Mouse (Mus musculus) natural killer cell, adult 2 months (primary cell): Measurements from ENCODE around the gene Ccdc34.

Experiments
- DNase-seq, 2 experiments: peaks; one replicate each; pipeline ENCODE4 v3.0.0; 2022; ENCODE audit warnings: low spot score in 2 of 2

The Ccdc34 gene

GRCm38 (mm10) chr2:110017616-110018505 lies at the start of gene Ccdc34:
Gene Ccdc34 (plus strand): TSS chr2:110017817.
- DNase-seq, result peak; percentile 71 to 80

GRCm38 (mm10) chr2:109969381-109969780 lies 48.2 kb upstream of the Ccdc34 start:
- DNase-seq, result no peak

GRCm38 (mm10) chr2:109969926-109970532 lies 47.6 kb upstream of the Ccdc34 start:
- DNase-seq, result no peak

- DNase-seq, result no peak
Observed at GRCm38 (mm10) chr2:109970744-109971410, 46.7 kb upstream of the Ccdc34 start.

GRCm38 (mm10) chr2:109972310-109972709 lies 45.3 kb upstream of the Ccdc34 start:
- DNase-seq, result no peak

GRCm38 (mm10) chr2:109972922-109973321 lies 44.7 kb upstream of the Ccdc34 start:
- DNase-seq, result no peak

GRCm38 (mm10) chr2:109974807-109975206 lies 42.8 kb upstream of the Ccdc34 start:
- DNase-seq, result no peak

- no peak for DNase-seq
Observed at GRCm38 (mm10) chr2:109976181-109976580, 41.4 kb upstream of the Ccdc34 start.

GRCm38 (mm10) chr2:109977322-109977721 lies 40.3 kb upstream of the Ccdc34 start:
- no peak for DNase-seq

GRCm38 (mm10) chr2:109979209-109979608 lies 38.4 kb upstream of the Ccdc34 start:
- DNase-seq, result no peak

GRCm38 (mm10) chr2:109983435-109983834 lies 34.2 kb upstream of the Ccdc34 start:
- DNase-seq, result no peak

GRCm38 (mm10) chr2:109984930-109985329 lies 32.7 kb upstream of the Ccdc34 start:
- no peak for DNase-seq

GRCm38 (mm10) chr2:109985560-109985959 lies 32.1 kb upstream of the Ccdc34 start:
- no peak for DNase-seq

- no peak for DNase-seq
Observed at GRCm38 (mm10) chr2:109986036-109986785, 31.4 kb upstream of the Ccdc34 start.

GRCm38 (mm10) chr2:109987946-109988345 lies 29.7 kb upstream of the Ccdc34 start:
- no peak for DNase-seq

GRCm38 (mm10) chr2:109989196-109989595 lies 28.4 kb upstream of the Ccdc34 start:
- no peak for DNase-seq

- no peak for DNase-seq
Observed at GRCm38 (mm10) chr2:109989679-109990473, 27.7 kb upstream of the Ccdc34 start.

- no peak for DNase-seq
Observed at GRCm38 (mm10) chr2:109991754-109992153, 25.9 kb upstream of the Ccdc34 start.

GRCm38 (mm10) chr2:109992448-109993073 lies 25.1 kb upstream of the Ccdc34 start:
- DNase-seq, result no peak

- no peak for DNase-seq
Observed at GRCm38 (mm10) chr2:109993404-109993803, 24.2 kb upstream of the Ccdc34 start.
